Mouse (Mus musculus) stomach, embryonic 16.5 days (tissue): Measurements from ENCODE around the gene Cct4. TPM values are rescaled to one million over a fixed set of nuclear protein-coding genes. Genes with fewer than 3 reads are reported as not detected.

Experiments
- ATAC-seq: fragments of 200-750 bp; cut with Nextera tagmentation; 2 replicates; pipeline ENCODE4 v1.8.0; 2017; ENCODE audit warnings: moderate number of reproducible peaks, moderate TSS enrichment; ENCODE audit not compliant: insufficient read depth, low FRiP score
- H3K27ac ChIP-seq: fragments of 300-500 bp; sonication (generic); 2 replicates; pipeline ENCODE4 v1.5.1; 2014; ENCODE audit warnings: low read length
- H3K27me3 ChIP-seq: fragments of 300-500 bp; sonication (generic); 2 replicates; pipeline ENCODE4 v1.6.1; 2014; ENCODE audit warnings: low read length, control low read depth, mixed read lengths; ENCODE audit not compliant: control insufficient read depth, insufficient read depth
- H3K36me3 ChIP-seq: fragments of 300-500 bp; sonication (generic); 2 replicates; pipeline ENCODE4 v1.6.1; 2014; ENCODE audit warnings: low read length; ENCODE audit not compliant: control insufficient read depth, insufficient read depth
- H3K4me1 ChIP-seq: fragments of 300-500 bp; sonication (generic); 2 replicates; pipeline ENCODE4 v1.6.1; 2014; ENCODE audit warnings: low read length, control low read depth, mixed read lengths; ENCODE audit not compliant: control insufficient read depth, insufficient read depth
- H3K4me2 ChIP-seq: fragments of 300-500 bp; sonication (generic); 2 replicates; pipeline ENCODE4 v1.6.1; 2014; ENCODE audit warnings: low read depth, low read length, mixed read lengths
- H3K4me3 ChIP-seq: fragments of 300-500 bp; sonication (generic); replicated peaks from 2 replicates; pipeline ENCODE4 v1.5.1; 2014; ENCODE audit warnings: mild to moderate bottlenecking, low read length
- H3K9ac ChIP-seq: fragments of 300-500 bp; sonication (generic); 2 replicates; pipeline ENCODE4 v1.6.1; 2014; ENCODE audit warnings: low read length
- H3K9me3 ChIP-seq: fragments of 300-500 bp; sonication (generic); replicated peaks from 2 replicates; pipeline ENCODE4 v1.6.1; 2016; ENCODE audit warnings: low read length, control low read depth; ENCODE audit not compliant: control insufficient read depth
- WGBS: fragments of 180-500 bp; shearing (Covaris S2); extraction: QIAGEN DNeasy Blood & Tissue Kit; methylation state at CpG from one replicate; pipeline ENCODE4 v1.1.7; 2014; 5-methylcytosine and 5-hydroxymethylcytosine counted together
- polyA plus RNA-seq: library from polyadenylated mRNA; unstranded; fragments of >200 nt; fragmentation: Nextera tagmentation; extraction: Ambion mirVana; gene quantifications from 2 replicates; pipeline ENCODE4 v1.2.1, GENCODE M21; 2015

The Cct4 gene
- polyA plus RNA-seq, 1 experiment from 2014 or later: 230 TPM

- H3K4me1 ChIP-seq: no peaks in the 10 kb centered on the region
- no peak overlapping the region for H3K27ac ChIP-seq
- H3K4me3 ChIP-seq: no peak overlapping the region
- 83% methylated on average over 4 of the region's 4 CpGs for WGBS
- peaks cover 7% of the 10 kb centered on the region; the same call in 1 of the 2 replicates for H3K9me3 ChIP-seq
- no peaks in the 10 kb centered on the region for H3K36me3 ChIP-seq
- no peaks in the 10 kb centered on the region for H3K27me3 ChIP-seq
- no peak overlapping the region for H3K9ac ChIP-seq
- ATAC-seq: no peak
- no peak overlapping the region for H3K4me2 ChIP-seq
Measured at GRCm38 (mm10) chr11:22965503-22965902, 24.8 kb upstream of the Cct4 start.

- ATAC-seq: no peak
- Histone ChIP-seq H3K9ac (no peak overlapping the region), H3K9me3 (peaks cover 27% of the 10 kb centered on the region), H3K4me3 (no peak overlapping the region), H3K27me3 (no peaks in the 10 kb centered on the region), H3K4me2 (no peak overlapping the region), H3K4me1 (no peaks in the 10 kb centered on the region), H3K27ac (no peak overlapping the region), H3K36me3 (peaks cover 3% of the 10 kb centered on the region; the same call in 1 of the 2 replicates)
- WGBS: 57% methylated on average over 6 of the region's 6 CpGs
Measured at GRCm38 (mm10) chr11:22969486-22969885, 20.8 kb upstream of the Cct4 start.

DNA sequence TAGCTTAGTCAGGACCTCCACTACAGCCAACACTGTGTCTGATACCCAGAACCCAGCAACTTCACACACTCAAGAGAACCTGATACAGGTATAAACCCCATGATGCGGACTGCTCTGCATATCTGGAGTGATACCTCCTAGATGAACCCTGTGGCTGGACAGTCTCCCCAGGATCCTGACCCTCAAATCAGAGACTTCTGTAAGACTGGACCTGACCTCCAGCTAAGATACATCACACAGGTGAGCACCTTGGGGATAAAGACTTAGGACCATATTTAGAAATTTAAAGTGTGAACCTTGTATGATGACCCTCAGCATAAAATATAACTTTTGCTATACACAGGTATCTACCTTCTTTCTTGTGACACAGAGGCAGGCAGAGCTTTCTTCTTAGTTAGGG, 19.8 kb upstream of the Cct4 start:
- H3K4me3 ChIP-seq: no peak overlapping the region
- no peak overlapping the region for H3K9ac ChIP-seq
- H3K9me3 ChIP-seq: peaks cover 27% of the 10 kb centered on the region
- no peak for ATAC-seq
- H3K4me1 ChIP-seq: peaks cover 3% of the 10 kb centered on the region; the same call in 1 of the 2 replicates
- no peak overlapping the region for H3K27ac ChIP-seq
- H3K36me3 ChIP-seq: peaks cover 3% of the 10 kb centered on the region; the same call in 1 of the 2 replicates
- 93% methylated on average over 1 of the region's 1 CpGs for WGBS
- H3K27me3 ChIP-seq: no peaks in the 10 kb centered on the region
- no peak overlapping the region for H3K4me2 ChIP-seq

DNA sequence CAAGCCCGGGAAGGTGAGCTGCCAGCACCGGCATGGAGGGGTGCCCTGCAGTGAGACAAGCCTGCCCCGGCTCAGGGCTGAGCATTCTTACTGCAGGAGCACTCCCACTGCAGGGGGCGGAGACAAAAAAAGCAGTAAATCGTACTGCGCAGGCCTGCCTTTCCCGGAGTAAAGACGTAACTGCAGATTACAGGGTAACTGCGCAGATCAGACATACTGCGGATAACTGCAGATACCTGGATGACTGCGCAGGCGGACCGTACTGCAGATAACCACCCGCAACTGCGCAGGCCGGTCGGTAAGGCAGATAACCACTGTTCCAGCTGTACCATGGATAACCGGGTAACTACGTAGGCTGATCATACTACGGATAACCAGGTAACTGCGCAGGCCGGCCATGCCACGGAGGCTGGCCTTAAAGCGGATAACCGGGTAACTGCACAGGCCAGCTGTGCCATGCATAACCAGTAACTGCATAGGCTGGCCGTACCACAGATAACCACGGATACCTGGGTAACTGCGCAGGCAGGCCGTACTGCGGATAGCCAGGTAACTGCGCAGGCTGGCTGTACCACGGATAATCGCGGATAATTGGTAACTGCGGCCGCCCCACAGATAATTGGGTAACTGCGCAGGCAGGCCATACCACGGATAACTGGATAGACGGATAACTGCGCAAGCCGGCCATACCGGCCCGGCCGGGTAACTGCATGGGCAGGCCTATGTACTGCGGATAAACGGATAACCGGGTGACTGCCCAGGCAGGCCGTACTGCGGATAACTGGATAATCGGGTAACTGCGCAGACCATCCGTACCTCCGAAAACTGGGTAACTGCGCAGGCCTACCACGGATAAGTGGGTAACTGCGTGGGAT, 18.2 kb upstream of the Cct4 start, which contains the start of gene Zrsr1:
Gene Zrsr1, plus strand, starts transcription at position 171 of the 875 bp plus-strand sequence.
- 52% methylated on average over 56 of the region's 56 CpGs for WGBS
- peaks cover 3% of the 10 kb centered on the region; the same call in 1 of the 2 replicates for H3K36me3 ChIP-seq

GRCm38 (mm10) chr11:22972746-22973526, 17.4 kb upstream of the Cct4 start:
- Histone ChIP-seq H3K4me1 (peaks cover 4% of the 10 kb centered on the region; the same call in 1 of the 2 replicates), H3K27me3 (no peaks in the 10 kb centered on the region), H3K27ac (peak overlapping the region; percentile 87), H3K9ac (peak overlapping the region; percentile 69), H3K9me3 (peaks cover 21% of the 10 kb centered on the region), H3K4me2 (peak overlapping the region; percentile 73), H3K4me3 (peak overlapping the region; percentile 61), H3K36me3 (peaks cover 3% of the 10 kb centered on the region; the same call in 1 of the 2 replicates)
- ATAC-seq: peak; percentile 74
- WGBS: 43% methylated on average over 44 of the region's 46 CpGs

More for the DNA sequence above, 18.2 kb upstream of the Cct4 start, which contains the start of gene Zrsr1:
- peak; percentile 80 for ATAC-seq
- peak within 1 kb of the TSS; percentile 83 for H3K27ac ChIP-seq
- peak within 1 kb of the TSS; percentile 61 for H3K4me3 ChIP-seq
- H3K4me1 ChIP-seq: peaks cover 4% of the 10 kb centered on the region; the same call in 1 of the 2 replicates
- peaks cover 27% of the 10 kb centered on the region for H3K9me3 ChIP-seq
- no peaks in the 10 kb centered on the region for H3K27me3 ChIP-seq
- H3K9ac ChIP-seq: peak within 1 kb of the TSS; percentile 60
- H3K4me2 ChIP-seq: peak within 1 kb of the TSS; percentile 73

GRCm38 (mm10) chr11:22973599-22973998, 16.7 kb upstream of the Cct4 start:
- WGBS: 55% methylated on average over 14 of the region's 14 CpGs
- 0 out of 2 replicates have a peak, but pooled peaks have one; percentile 31 for ATAC-seq

DNA sequence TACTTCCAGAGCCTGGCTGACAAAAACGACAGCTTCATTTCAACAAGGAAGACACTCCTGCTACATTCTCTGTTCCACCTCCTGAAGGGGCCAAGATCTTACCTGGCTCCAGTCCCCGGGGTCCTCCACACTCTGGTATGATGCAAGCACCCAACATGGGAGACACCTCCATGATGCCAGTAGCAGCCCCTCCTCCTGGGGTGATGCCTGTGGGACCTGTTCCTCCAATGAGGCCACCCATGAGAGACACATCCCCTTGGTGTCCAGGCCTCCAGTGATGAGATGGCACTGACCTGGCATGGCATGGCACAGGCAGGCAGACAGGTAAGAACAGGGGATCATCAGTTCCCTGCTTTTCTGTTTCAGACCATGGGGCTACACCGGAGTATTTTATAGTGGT, 12.1 kb upstream of the Cct4 start:
- peaks cover 2% of the 10 kb centered on the region; the same call in 1 of the 2 replicates for H3K36me3 ChIP-seq
- H3K27ac ChIP-seq: no peak overlapping the region
- H3K4me3 ChIP-seq: no peak overlapping the region
- peaks cover 23% of the 10 kb centered on the region for H3K4me1 ChIP-seq
- no peaks in the 10 kb centered on the region for H3K27me3 ChIP-seq
- no peak overlapping the region for H3K9ac ChIP-seq
- 0 out of 2 replicates have a peak, but pooled peaks cover 3% of the 10 kb centered on the region for H3K9me3 ChIP-seq
- 89% methylated on average over 3 of the region's 3 CpGs for WGBS
- no peak for ATAC-seq
- H3K4me2 ChIP-seq: no peak overlapping the region

More at GRCm38 (mm10) chr11:22973599-22973998, 16.7 kb upstream of the Cct4 start:
- Histone ChIP-seq H3K4me3 (peak overlapping the region; percentile 61), H3K9me3 (peaks cover 20% of the 10 kb centered on the region), H3K4me1 (peaks cover 4% of the 10 kb centered on the region; the same call in 1 of the 2 replicates), H3K27ac (peak overlapping the region; percentile 87), H3K4me2 (peak overlapping the region; percentile 58), H3K27me3 (no peaks in the 10 kb centered on the region), H3K9ac (peak overlapping the region; percentile 69), H3K36me3 (peaks cover 3% of the 10 kb centered on the region; the same call in 1 of the 2 replicates)

DNA sequence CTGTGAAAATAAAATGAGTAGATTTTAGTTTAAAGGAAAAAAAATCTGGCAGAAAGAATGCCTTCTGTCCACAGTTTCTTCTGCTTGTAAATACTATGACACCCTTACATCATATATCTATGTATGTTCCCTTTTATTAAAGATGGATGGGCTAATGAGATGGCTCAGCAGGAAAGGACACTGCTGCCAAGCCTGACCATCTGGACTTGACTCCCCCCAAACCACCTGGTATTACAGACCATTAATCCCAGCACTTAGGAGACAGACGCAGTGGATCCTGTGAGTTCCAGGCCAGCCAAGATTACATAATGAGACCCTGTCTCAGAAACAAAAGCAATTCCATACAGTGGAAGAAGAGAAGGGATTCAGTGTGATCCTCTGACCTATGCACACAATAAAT, 11.6 kb upstream of the Cct4 start:
- Histone ChIP-seq H3K4me1 (peaks cover 23% of the 10 kb centered on the region), H3K4me3 (no peak overlapping the region), H3K27me3 (no peaks in the 10 kb centered on the region), H3K9ac (no peak overlapping the region), H3K36me3 (no peaks in the 10 kb centered on the region), H3K27ac (no peak overlapping the region), H3K9me3 (no peaks in the 10 kb centered on the region), H3K4me2 (no peak overlapping the region)
- no peak for ATAC-seq
- 61% methylated on average over 1 of the region's 1 CpGs for WGBS
